Mouse (Mus musculus) heart, postnatal 25 days (tissue): Measurements from ENCODE around the gene Gpnmb. TPM values are rescaled to one million over a fixed set of nuclear protein-coding genes. Genes with fewer than 3 reads are reported as not detected.

Experiments used
- DNase-seq: peaks from one replicate; pipeline ENCODE4 v3.0.0; 2022; ENCODE audit warnings: low spot score
- intact Hi-C: fragments of 180-260 bp; cut with DNase I; formaldehyde crosslinking; loops from one replicate; pipeline ENCODE4 v1.15.1; 2025
- total RNA-seq, 2 experiments: library from RNA; stranded (reverse); gene quantifications; 2 replicates each; pipeline ENCODE4 v1.2.3; 2021

Gene Gpnmb
- total RNA-seq = under 1 TPM; 0.53 to 0.70 TPM

GRCm38 (mm10) chr6:49036275-49037267, at the start of gene Gpnmb:
Gpnmb (plus strand) TSS chr6:49036546.
- DNase-seq = no peak
- intact Hi-C loops = no loop called here

DNA sequence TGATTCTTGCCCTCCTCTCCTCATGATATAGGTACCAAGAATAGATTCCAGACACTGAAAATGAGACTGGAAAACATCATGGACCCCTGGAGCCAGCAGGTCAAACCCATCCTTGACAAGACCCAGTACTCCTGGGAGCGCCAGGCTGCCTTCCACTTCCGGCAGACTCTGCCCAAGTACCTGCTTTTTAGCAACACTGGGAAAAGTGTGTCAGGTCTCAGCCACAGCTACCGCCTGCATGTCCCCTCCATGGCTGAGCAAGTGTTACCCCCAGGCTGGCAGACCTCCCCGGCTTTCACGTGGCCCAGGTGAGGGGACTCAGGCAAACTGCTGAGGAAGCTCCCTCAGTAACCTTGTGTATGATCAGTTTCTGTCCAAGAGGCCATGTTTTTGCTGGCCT, 46.4 kb upstream of the Gpnmb start:
- no peak for DNase-seq
- intact Hi-C loops = no loop called here

DNA sequence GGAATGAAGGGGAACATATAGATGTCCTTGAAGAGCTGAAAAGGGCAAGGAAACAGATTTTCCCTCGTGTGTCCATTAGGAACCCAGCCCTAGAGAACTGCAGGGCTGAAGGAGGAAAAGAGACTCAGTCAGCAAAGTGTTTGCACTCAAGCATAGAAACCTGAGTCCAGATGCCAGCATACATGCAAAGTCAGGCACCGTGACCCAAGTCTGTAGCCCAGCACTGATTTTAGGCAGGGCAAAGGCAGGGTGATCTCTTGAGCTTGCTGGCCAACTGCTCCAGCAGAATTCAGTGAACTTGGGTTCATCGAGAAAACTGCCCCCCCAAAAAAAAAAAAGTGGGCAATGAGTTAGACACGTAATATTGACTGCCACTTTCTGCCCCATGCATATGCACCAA, 44.4 kb upstream of the Gpnmb start:
- DNase-seq = no peak
- intact Hi-C loops = no loop called here

- no peak for DNase-seq
- intact Hi-C loops = no loop called here
These were observed 38.2 kb upstream of the Gpnmb start for GRCm38 (mm10) chr6:48998186-48998585.

DNA sequence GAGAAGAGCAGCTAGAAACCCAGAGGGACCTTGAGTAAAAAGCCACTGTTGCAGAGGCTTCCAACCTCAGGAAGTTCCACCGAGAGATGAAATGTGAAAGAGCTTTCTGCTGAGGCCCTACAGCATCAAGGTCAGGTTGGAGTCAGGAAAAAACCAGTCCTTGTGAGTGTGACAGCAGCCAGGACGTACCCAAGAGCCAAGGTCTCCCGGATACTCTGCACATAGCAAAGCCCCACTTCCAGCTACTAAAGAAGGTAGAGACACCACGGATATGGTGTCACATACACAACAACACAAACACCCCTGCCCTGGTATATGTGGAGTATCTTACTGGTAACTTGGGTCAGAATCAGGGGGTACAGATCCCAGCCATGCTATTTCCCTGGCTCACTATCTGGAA, 37.5 kb upstream of the Gpnmb start:
- intact Hi-C loops = no loop called here

GRCm38 (mm10) chr6:49003381-49003780, 33.0 kb upstream of the Gpnmb start:
- no peak for DNase-seq
- intact Hi-C loops = no loop called here

More for the DNA sequence above, 37.5 kb upstream of the Gpnmb start:
- no peak for DNase-seq

DNA sequence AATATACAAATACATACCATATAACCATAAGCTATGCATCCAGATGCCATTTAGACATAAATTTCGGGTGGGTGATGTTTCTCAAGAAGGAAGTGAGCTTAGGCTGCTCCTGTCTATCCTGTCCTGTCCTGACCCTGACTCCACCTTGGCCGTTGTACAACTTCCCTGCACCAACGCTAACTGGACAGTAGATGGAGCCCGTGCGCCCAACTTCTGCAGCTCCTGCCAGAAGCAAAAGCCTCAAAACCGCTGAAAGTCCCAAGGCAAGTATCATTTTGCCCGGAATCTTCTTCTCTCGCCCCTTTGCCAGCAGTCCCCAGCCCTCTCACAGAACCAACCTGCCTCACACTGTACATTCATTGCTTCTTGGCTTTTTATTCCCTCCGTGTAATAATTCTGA, 28.4 kb upstream of the Gpnmb start:
- intact Hi-C loops = no loop called here
- DNase-seq = no peak

- intact Hi-C loops = no loop called here
These were observed 27.8 kb upstream of the Gpnmb start for GRCm38 (mm10) chr6:49008420-49009160.

DNA sequence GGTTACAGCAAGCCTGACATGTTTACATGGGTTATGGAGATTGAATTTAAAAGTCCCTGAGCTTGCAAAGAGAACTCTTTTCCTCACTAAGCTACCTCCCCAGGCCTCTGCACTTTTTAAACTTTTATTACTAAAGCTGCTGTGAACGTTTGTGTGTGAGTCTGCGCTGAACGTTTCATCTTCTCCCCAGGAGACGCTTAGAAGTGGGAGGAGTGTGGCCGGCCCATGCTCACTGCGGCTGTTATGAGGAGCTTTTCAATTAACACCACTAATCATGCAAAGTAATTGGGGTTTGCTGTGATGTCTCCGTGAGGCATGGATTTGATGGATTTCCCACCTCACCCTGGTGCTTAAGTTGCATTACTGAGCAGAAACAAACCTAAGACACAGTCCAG, 27.2 kb upstream of the Gpnmb start:
- DNase-seq = no peak
- intact Hi-C loops = no loop called here

More at GRCm38 (mm10) chr6:49008420-49009160, 27.8 kb upstream of the Gpnmb start:
- DNase-seq = no peak

- DNase-seq = no peak
- intact Hi-C loops = no loop called here
These were observed 26.7 kb upstream of the Gpnmb start for GRCm38 (mm10) chr6:49009665-49010064.

DNA sequence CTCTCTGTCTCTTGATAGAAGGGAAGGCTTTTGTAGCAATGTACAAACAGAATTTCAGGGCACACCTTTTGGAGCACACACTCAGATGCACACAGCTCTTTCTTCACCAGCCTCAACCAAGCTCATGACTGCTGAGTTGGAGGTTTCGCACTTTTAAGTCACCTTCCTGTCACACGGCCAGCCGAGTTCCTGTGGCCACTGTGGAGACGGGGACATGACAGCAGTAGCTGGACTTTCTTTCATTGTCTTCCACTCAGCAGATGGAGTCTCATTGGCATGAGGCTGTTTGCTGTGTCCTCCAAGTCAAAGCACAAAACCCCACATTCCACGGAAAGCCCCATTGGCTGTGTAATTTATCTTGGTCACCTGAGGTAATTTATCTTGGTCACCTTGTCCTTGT, 25.2 kb upstream of the Gpnmb start:
- no peak for DNase-seq

DNA sequence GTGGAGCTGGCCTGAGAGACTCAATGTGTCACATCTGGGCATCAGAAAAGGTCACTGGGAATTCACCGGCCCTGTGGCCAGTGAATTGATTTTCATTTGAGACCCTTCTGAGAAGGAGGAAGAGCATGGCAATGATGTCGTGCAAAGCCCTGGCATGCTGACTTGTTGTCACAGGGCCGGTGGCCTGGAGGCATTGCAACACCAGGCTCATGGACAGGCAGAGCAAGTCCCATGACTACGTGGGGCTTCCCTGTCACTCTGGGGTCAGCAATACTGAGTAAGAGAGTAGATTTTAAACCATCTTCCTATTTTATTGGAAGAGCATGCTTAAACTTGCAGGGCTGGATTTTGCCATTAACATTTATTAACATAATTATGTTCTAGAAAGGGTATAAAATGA, 23.3 kb upstream of the Gpnmb start:
- intact Hi-C loops = no loop called here
- no peak for DNase-seq

More for the DNA sequence above, 25.2 kb upstream of the Gpnmb start:
- intact Hi-C loops = no loop called here

- no peak for DNase-seq
- intact Hi-C loops = no loop called here
These were observed 22.9 kb upstream of the Gpnmb start for GRCm38 (mm10) chr6:49013458-49013857.

GRCm38 (mm10) chr6:49017150-49017549, 19.2 kb upstream of the Gpnmb start:
- no peak for DNase-seq
- intact Hi-C loops = no loop called here

GRCm38 (mm10) chr6:49019341-49019740, 17.0 kb upstream of the Gpnmb start:
- intact Hi-C loops = no loop called here
- no peak for DNase-seq

DNA sequence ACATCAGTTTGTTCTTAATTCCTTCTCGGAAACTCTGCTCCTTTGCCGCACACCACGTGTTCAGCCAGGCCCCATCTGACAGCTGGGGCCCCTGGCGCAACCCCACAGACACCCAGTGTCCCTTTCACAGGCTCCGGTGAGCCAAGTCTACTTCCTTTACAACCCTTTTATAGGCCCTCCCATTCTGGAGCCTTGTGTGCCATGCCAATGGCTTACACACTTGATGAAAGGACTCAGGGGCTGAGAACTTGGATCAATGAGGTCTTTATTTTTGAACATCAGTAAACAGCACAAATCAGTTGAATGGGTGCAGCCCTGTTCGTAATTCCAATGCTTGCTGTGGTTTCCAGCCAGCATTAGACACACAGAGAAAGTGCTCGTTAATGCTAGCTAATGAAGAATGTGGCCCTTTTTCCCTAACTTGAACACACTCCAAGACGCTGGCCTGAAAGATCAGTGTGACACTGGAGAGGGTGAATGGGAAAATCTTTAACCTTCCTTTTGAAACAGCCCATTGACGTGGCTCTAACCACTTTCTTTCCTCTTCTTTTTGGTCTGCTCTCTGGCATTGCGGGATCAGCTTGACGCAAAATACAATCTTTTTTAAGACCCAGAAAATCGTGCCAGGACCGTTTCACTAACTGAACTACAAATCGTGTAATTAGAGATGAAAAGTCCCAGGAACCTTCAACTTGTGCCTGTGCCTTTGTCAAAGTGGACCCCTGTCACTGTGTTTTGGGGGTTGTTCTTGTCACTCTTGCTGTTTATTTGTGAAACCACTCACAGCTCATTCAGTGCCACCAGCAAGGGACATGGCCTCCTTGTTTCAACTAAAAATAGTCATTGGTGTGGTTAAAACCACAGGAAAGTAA, 15.0 kb upstream of the Gpnmb start:
- intact Hi-C loops = no loop called here
- DNase-seq = no peak

DNA sequence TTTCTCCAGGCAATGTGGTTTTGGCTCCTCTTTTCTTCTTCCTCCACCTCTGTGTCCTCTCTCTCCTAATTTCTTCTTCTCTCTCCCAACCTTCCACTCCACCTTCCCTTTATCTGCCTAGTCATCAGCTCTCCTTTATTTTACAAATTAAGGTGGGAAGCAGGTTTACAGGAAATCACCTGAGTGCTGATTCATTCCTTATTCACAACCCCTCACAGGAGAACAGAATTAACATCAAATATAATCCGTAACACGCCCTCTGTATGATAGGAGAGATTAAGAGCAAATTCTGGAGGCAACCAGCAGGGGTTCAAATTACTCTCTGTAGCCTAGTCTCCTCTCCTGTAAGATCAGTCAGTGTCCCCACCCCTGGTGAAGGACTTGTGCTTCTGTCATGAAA, 14.0 kb upstream of the Gpnmb start:
- intact Hi-C loops = no loop called here
- no peak for DNase-seq

DNA sequence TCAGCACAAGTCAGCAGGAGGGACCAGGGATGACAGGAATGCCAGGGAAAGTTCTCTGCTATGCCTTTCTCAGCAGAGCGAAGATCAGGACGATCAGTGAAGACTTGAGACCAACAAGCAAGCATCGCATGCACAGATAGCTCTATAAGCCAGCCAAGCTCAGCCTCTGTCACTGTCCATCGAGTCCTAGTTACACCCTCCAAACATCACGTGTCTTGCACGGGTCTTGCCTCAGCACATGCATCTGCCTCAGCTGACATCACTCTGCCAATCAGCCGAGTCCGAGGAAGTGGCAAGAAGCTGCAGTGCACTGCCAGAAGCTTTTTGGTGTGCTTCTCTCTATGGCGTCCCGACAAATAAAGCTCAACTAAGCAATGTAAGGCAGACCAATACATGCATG, 13.0 kb upstream of the Gpnmb start:
- DNase-seq = no peak
- intact Hi-C loops = no loop called here

- intact Hi-C loops = no loop called here
- no peak for DNase-seq
These were observed 11.1 kb upstream of the Gpnmb start for GRCm38 (mm10) chr6:49025290-49025689.

GRCm38 (mm10) chr6:49026496-49026895, 9.8 kb upstream of the Gpnmb start:
- no peak for DNase-seq
- intact Hi-C loops = no loop called here
